Mouse (Mus musculus) embryo, embryonic 10.5 days (tissue): ENCODE measurements around the gene Colq.
A peak's percentile ranks its signal among the peaks of the same experiment; 100 is the strongest.

Source experiments
- DNase-seq: peaks from one replicate; pipeline ENCODE4 v3.0.0-alpha.2; 2015; ENCODE audit warnings: low spot score

Gene Colq

DNA sequence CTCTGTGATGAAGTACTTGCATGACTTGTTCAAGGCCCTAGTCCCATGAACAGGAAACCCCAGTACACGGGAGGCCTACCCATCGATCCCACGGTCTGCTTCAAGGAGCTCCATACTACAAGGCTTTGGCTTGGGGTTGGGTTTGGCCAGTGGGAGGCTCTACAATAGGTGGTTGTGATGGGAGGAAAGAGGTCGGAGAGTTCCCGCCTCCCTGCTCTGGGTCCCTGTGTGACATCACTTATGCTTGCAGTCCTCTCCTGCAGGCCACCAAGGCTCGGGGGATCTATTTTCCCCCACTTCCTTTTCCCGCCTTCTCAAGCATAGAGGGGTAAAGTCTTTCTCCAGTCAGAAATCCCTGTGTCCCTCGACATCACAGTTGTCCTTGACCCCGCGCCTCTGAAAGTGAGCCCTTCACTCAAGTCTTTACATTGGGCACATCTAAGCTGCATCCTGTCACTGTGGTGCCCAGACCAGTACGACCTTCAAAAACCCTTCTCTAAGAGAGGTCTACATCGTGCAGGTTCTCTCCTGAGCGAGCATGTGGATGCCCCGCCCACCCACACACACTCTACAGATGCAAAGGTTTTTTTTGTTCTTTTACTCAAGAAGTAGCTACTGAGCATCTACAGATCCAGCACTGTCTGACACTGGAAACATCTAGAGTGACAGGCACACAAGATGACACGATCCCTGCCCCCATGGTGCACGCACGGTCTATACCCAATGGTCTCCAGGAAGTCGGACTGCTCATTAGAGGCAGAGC lies 16.1 kb downstream of the Colq start:
- no peak for DNase-seq

DNA sequence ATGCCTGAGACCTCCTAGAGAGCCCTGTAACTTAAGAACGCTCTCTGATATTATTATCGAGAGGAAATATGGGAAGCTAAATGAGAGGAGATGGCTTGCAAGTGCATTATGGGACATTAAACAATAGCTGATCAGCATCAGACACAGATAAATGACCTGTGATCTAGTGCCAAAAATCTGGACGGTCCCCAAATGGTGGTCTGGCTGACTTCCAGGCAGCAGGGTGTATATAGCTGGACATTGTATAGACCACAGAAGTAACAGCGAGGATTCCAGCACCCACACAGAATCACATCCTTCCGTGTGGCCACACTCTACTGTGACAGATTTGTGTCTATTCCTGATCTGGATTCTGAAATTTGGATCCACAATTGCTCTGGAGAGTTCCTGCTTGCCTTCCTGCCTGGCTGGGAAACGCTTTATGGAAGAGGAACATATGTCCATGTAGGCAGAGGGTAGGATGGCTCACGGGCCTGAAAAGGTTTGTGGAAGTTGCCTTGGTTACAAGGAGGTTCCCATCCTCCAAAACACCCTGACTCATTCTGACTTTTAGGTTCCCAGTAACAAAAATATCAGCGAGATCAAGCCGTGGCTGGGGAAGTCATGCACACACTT lies 18.5 kb downstream of the Colq start:
- DNase-seq, result no peak

DNA sequence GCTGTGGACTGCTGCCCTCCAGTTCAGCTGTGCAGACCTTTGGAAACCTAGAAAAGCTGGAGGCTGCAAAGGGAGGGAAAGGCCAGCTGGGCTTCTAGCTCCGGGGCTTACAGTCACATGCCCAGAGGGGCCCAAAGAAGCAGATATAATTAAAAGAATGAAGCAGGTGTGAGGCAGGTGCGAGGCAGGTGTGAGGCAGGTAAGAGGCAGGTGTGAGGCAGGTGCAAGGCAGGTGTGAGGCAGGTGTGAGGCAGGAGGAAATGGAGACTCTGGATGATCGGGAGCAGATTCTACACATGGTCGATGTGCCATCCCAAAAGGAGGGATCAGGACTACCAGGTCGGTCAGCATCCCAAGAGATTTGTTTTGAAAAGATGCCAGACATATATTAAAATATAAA lies 19.7 kb downstream of the Colq start:
- DNase-seq, result no peak

DNA sequence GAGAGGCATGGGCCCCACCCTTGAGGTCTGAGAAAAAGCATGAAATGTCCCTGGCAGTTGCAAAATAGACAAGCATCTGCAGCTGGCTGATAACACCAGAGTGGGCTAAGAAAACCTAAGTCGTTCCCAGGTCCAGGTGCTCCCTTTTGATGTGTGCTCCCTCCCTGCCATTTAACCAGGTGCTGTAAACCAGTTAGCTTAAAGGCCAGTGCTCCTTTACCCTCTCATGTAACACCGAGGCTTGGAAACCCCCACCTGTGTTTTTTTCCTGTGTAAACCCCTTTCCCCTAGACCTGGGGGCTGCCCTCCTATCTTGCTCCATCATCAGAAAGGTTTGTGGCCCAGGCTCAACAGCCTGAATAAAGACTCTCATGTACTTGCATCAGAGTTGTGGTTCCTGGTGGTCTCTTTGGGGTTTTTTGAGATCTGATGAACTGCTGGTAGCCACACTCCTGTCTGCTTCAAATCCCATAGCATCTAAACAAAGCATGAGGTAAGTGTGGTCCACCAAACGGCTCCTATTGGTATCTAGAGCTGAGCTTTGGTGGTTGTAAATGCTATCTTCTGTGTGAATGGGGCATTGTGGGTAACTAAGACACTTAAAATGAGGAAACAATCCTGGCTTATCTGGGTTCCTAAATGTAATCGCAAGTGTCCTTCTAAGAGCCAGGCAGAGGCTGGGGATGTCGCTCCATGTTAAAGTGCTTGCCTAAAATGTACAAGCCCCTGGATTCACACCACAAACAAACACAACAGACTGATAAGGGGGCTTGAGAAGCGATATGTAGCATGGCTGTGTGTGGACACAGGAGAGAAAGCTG lies 20.8 kb downstream of the Colq start:
- no peak for DNase-seq

DNA sequence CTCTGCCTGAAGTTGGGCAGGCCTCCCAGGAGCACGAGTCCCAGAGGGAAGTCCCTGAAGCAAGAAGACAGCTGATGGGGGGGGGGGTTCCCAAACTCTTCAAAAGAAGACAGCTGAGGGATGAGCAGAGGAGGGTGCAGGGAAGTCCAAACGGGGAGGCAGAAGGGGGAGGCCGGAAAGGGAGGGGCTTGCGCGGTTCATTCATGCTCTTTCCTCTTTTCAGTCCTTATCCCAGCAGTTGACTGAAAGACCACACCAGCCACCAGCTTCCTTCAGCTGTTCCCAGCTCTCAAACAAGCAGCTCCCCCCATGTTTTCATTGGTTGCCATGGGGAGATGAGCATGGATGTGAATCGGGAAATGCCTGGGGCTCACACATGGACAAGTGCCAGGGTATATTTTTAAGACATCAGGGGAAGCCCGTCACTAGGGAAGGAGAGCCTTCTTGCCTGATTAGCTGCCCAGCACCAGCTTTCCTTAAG lies 22.0 kb downstream of the Colq start:
- DNase-seq, result peak; percentile 21

DNA sequence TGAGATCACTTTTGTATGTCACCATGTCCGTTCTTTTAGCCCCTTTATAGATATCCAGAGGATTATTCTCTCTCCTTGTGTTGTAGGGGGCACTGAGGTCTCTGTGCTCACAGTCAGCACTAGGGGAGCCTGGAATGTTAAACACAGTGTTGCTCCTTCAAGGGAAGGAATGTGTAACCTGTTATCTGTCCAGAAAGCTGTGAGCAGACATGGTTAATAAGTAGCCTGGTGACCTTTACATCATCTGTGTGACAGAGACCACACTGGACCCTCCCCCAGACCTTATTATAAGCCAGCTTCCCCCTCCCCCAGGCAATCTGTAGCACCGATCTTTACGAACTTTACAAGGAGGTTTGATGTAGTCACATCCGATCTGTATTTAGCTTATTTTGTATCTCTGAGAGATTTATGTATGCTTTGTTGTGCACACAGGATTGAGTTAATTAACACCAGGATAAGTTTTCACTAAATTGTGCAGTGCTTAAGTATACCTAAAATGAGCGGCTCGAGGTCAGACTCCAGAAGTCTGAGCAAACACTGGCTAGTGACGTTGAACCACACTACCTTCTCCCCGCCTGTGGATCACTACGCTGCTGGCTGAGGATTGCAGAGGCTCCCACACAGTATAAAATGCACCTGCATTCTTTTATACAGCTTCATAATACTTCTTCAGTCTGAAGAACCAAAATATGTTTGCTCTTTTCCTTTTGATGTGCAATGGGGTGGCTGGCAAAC lies 25.5 kb downstream of the Colq start:
- peak; percentile 31 for DNase-seq

DNA sequence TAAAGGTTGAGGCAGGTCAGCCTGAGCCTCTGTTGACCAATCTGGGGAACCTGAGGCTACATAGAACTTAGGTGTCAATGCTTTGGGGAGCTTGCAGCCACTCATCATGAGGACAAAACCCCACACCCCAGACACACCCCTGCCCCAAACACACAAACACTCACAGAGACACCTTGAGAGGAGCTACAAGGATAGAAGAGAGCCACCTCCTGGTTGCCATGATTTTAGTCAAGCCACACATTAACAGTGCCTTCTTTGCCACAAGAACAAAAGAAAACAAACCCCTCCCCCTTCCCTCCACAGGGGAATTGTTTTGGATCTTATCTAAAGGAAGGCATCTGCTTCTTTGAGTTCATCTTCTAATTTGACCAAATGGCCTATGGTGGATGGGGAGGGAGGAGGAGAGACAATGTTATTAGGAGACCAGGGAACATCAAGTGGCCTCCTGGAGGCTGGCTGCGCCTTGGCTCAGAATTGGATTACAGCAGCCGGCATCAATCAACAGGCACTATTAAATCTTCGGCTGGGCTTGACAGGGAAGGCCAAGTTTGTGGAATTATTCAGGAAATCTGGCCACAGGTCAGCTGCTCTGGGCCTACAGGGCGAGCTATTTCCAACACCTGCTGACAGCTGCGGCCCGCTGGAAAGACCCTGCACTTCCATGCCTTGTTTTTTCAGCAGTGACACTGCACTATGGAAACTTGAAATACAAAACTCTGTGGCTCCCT lies 26.5 kb downstream of the Colq start:
- peak; percentile 74 for DNase-seq

DNA sequence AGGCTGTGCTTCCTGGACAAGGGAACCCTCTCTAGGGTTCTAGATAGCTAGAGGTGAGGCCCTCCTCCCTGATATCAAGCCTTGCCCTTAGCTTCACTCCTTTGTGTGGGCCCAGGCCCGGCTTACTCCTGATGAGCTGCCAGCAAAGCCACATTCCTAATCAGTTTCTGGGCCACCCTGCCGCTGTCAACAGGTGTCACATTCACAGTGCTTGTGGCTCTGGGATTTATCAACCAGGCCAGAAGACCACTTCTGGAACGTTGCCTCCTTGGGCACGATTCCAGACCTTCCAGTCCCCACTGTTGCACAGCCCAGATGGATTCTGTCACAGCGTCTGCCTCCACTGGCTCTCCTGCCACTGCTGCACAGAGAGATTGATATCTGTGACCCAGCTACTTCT lies 30.3 kb downstream of the Colq start:
- DNase-seq, result no peak

DNA sequence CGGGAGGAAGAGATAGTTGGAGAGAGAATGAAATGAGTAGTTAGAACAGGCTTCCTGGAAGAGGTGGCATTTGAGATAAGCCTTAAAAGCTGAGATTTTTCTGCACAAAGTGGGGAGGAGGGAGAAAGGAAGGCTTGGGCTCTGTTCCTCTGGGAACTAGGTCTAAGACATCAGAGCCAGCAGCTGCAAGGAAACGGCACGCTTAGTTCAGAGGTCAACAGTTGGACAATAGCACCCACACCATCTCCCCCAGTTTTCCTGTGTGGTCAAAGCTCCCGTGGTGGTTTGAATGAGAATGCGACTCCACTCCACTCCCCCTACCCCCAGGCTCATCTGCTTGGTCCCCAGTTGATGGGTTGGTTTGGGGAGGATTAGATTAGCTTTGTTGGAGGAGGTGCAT lies 31.9 kb downstream of the Colq start:
- no peak for DNase-seq

DNA sequence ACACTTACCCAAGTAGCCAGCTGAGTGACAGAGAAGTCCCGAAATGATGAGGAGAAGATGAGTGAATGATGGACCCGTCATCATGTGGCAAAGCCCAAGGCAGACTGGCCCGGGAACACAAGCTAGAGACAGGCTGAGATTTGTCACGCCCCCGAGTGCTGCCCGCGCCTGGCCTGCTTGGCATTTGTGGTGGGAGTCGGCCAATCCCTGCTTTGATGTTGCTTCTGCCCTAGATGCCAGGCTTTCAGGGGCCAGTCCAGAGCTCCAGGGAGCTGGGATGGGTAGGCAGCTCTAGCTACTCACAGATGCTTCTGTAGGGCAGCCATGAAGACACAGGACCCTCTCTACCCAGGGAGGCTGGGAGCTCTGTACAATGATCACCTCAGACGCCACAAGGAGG lies 33.4 kb downstream of the Colq start:
- no peak for DNase-seq

DNA sequence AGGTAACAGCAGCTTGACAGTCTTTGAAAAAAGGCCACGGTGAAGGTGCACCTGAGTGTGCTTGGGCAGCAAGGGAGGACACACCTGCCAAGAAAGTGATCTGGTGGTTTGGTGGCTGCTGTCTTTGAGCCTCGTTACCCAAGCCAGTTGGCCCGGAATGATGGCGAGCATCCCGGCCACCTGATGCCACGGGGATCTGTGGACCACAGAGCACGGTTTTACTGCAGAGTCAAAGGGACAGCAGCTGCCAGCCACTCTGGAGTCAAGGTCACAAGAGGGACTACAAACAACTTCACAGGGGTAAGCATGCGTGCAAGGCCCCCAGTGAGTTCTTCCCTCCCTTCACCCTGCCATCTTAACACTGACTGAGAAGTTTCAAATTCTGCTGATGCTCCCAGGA lies 33.9 kb downstream of the Colq start:
- no peak for DNase-seq

DNA sequence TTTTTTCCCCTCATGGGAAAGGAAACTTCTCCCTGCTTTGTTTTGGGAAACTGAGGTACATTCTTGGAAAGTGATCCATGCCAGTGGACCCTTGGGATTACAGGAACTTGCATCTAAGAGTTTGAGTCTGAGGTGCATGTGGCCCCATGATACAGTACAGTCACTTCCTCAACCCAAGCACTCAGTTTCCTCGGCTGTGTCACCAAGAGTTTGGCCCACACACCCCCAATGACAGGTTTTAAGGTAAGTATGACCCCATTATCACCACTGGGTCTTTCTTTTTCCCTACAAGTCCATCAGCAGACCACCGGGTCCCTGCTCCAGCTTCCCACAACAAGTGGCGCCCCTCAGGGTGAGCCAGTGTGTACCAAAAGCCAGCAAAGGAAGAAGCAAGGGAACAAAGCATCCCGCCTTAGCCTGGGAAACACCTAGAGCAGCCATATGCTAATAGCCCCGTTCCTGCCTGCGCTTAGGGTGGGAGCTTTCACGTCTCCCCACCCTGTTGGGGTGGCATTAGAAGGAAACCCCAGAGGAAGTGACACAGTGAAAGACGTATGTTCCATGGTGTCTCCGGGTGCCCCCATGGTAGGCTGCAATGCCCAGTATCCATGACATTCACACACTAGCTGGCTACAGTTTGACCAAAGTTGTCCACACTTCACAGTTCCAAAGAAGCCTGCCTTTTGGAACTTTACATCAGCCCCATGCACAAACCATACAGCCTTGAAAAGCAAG lies 34.5 kb downstream of the Colq start:
- DNase-seq, result no peak

DNA sequence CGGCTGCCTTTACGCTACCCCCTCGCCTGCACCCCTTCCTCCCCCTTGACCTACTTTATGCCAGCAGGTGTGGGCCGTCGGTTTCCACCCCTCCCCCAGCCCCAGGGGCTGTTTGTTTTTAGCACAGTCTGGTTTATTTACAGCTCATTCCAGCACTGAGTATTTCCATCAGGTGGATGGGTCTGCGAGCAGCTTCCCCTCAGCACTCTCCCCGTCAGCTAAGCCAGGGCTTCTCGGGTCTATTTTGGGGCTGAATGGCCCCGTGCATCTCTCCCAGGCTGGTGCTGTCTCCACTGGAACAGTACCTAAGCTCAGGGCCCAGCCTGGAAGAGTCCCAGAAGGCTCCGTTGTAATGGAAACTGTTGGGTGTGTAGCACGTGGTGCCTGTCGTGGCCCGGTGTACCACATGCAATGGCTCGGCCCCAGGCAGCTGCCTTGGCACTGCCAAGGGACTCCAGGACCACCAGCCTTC lies 35.1 kb downstream of the Colq start:
- DNase-seq, result no peak

DNA sequence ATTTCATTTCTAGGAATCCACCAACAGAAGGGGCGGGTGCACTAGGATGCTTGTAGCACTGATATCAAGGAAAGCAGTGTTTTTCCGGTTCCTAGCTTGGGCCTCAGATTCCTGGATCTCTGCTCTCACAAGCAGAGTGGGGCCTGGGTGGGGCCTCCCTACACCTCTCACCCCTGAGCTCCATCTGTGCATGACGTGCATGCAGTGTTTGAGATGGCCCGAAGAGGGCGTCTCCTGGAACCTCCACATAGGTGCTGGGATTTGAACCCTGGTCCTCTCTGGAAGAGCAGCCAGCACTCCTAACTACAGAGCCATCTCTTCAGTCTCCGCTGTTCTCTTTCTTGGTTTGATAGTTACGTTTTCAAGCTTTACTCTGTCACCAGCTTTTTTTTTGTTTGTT lies 36.1 kb downstream of the Colq start:
- DNase-seq, result no peak

DNA sequence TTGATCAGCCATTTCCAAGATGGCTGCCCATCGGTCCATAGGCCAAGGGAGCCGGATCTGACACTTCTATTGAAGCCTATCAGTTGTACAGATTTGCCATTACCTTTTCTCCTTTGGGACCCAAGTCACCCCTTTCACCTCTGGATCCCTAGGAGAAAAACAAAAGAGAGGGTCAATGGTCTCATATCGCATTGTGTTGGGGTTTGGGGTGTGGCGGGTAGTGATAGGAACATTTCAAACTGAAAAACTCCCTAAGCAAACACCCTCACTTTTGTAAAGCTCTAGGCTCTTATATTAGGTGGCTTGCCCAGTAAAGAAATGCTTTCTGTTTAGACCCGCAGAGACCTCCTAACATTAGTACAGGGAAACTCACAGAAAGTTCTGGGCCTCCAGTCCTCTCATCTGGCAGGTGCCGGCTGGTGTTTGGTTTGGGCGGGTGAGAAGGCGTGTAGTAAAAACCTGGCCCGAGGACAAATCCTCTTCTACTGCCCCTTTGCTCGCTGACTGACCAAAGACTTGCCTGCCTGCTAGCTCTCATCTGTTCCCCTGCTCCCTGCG lies 47.2 kb downstream of the Colq start:
- DNase-seq, result no peak

DNA sequence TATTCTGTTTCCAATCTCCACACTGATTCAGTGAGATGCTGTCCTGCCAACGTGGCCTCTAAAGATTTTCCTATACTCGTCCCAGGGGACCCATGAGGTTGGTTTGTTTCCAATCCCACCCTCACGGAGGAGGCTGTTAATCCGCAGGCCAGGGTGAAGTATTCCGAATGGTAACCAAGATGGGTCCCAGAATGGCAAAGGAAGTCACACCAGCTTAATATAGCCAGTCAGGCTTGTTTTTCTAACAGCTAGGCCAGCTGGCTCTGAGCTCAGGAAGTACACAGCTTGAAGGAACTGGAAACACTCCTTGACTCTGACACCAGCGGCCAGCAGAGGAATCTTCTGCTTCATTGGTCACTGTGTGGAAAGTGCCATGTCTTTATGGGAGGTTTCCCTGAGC lies 53.8 kb downstream of the Colq start:
- DNase-seq, result no peak

DNA sequence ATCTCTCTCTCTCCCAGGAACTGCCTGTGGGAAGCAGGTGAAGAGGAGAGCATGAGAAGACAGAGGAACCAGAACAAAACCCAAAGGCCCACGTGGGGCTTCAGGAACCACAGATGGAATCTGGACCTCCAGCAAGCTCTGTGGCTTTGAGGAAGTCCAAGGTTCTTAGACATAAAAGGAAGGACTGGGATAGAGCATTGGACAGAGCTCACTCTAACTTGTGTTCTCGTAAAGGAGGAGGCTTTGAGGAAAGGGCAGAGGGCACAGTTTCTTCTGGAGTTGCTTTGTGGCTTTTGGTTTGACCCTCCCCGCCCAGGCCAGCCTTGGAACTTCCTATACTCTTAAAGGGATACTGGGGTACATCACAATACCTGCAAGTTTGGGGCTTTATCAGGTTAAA lies 58.5 kb downstream of the Colq start:
- no peak for DNase-seq

DNA sequence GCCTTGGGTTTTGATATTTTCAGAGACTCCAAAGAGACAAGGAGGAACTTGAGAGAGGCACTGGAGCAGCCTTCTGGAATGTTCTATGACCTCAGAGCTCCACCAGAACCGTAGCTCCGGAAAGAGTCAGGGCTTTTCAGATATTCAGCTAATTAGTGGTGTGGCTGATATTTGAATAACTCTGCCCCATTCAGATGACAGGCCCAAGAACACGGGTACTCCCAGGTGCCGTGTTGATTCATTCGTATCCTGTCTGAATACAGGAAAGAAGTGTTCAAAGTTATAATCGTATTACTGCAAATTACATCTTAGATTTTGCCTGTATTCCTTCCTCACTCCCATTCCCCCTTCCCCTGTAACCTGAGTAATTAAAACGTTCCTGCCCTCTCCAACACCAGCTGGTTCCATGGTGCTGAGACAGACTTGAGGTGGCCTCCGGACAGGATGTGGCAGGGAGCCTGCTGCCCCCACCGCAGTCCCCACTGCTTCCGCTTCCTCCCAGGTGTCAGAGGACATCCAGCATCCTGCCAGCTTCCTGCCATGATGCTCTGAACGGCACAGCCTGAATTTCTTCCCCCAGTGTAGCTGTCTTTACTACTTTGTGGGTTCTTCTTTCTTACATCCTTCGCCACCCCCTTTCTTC lies 59.5 kb downstream of the Colq start:
- DNase-seq, result peak; percentile 21

DNA sequence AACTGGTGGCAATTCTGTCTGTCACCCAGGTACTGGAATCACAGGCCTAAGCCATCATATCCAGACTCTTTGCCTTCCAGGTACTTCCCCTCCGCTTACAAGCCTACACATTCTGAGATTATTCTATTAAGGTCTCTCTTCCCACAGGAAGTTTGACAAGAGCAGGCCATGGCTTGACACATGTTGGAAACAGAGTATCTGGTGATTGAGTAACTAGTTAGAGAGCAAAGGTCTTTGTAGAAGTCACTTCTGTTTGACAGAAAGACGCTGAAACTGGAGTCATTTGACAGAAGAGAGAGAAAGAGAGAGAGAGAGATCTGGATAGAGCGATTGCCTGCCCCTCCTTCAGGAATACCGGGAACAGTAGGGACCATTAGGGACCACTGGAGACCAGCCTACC lies 60.3 kb downstream of the Colq start:
- no peak for DNase-seq
